In the genomic region with DNA sequence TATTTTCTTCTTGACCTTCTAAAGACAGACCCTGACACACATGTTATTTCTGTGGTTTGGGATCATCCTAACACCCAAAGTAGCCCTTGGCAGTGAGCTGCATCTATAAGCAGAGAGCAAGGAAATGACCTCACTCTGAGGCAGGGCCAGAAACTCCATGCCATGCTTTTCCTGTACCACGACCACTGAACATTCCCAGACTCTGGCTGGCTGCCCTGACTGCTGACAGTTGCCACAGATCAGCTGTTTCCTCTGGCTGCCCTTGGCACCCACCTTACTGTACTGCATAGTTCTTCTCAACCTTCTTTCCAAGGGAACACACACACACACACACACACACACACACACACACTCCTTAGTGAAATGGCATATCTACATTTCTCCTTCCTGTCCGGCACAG, we compare ENCODE assay signal across 8 mouse cellular contexts.
DNase-seq lines count a peak whose midpoint lies in the region; ATAC-seq and TF ChIP-seq lines count a peak whose summit lies in the region.

No protein-coding gene starts in this region.

- no peak overlapping the region for H3K27ac ChIP-seq in kidney, adult 2 months (ENCODE audit: insufficient read depth, low read depth, low read length)
- H3K27ac ChIP-seq in cerebellum, adult 2 months (ENCODE audit: insufficient read depth, low read length): no peak overlapping the region

- no peaks in the 10 kb centered on the region for H3K36me3 ChIP-seq in kidney, adult 2 months (ENCODE audit: control insufficient read depth, insufficient read depth, low read length)

- whole genome bisulfite sequencing in kidney, adult 2 months: 40% methylated on average over 2 of the region's 2 CpGs
- 46% methylated on average over 2 of the region's 2 CpGs for WGBS in cerebellum, adult 2 months

- no peaks in the 10 kb centered on the region for H3K4me1 ChIP-seq in kidney, adult 2 months (ENCODE audit: control insufficient read depth, insufficient read depth, low read length)
- peaks cover 4% of the 10 kb centered on the region for H3K4me1 ChIP-seq in cerebellum, adult 2 months (ENCODE audit: control insufficient read depth, insufficient read depth, low read length)

- TF ChIP-seq POLR2A in kidney, adult 2 months (IDR thresholded peaks at IDR 0.05; ENCODE audit: low read depth, low read length): no peak
- TF ChIP-seq POLR2A in cerebellum, adult 2 months (IDR thresholded peaks at IDR 0.05; ENCODE audit: borderline replicate concordance, insufficient read depth, low read length): no peak

- no peak for TF ChIP-seq CTCF in kidney, adult 2 months (conservative IDR thresholded peaks at IDR 0.05; ENCODE audit: insufficient read depth, insufficient read length, low read depth, low read length)
- no peak for TF ChIP-seq CTCF in cerebellum, adult 2 months (IDR thresholded peaks at IDR 0.05; ENCODE audit: borderline replicate concordance, insufficient read depth, low read depth, low read length)

- no peaks in the 10 kb centered on the region for H3K27me3 ChIP-seq in kidney, adult 2 months (replicated peaks; ENCODE audit: control insufficient read depth, insufficient read depth, low read length)
- no peaks in the 10 kb centered on the region; the same call in 1 of the 2 replicates for H3K27me3 ChIP-seq in cerebellum, adult 2 months (ENCODE audit: control insufficient read depth, insufficient read depth, low read length)

- peak; percentile 32 for DNase-seq in kidney, adult 2 months
- no peak for DNase-seq in kidney, adult 11 months
- peak; percentile 51 to 68 for DNase-seq in adrenal gland, postnatal 36 days
- DNase-seq in heart, adult 9 months (ENCODE audit: low spot score in 2 of 2): peak; percentile 46 to 63
- DNase-seq in kidney, postnatal 10 days: peak; percentile 82
- DNase-seq in skeletal muscle tissue, adult 2 months (ENCODE audit: low read depth, low spot score): peak; percentile 23
- DNase-seq in cerebellum, adult 2 months: no peak

- ATAC-seq in inflammation-experienced regulatory T-cells, adult 6 months: no peak

- H3K4me3 ChIP-seq in kidney, adult 2 months (ENCODE audit: insufficient read depth, low read depth, low read length): no peak overlapping the region
- H3K4me3 ChIP-seq in cerebellum, adult 2 months (replicated peaks; ENCODE audit: insufficient read depth, low read depth, low read length): no peak overlapping the region

Comparison
In these comparisons a context has a peak if more than half of its experiments do, and no peak if none do; other contexts are left out.
1. DNase-seq: peak in kidney, adult 2 months (single experiment), adrenal gland, postnatal 36 days (2 of 2), heart, adult 9 months (2 of 2), kidney, postnatal 10 days (single experiment) and skeletal muscle tissue, adult 2 months (single experiment); none in kidney, adult 11 months (single experiment) and cerebellum, adult 2 months (0 of 2).